Mouse (Mus musculus) forebrain, postnatal 0 days (tissue): ENCODE measurements around the gene Arhgap18. TPM values are rescaled to one million over a fixed set of nuclear protein-coding genes. Genes with fewer than 3 reads are reported as not detected.

Experiments used
- ATAC-seq: fragments of 200-750 bp; cut with Nextera tagmentation; 2 replicates; pipeline ENCODE4 v1.8.0; 2017; ENCODE audit warnings: mild to moderate bottlenecking, moderate library complexity
- DNase-seq: peaks from one replicate; pipeline ENCODE4 v3.0.0-alpha.2; 2015
- H3K27ac ChIP-seq: fragments of 300-500 bp; sonication (generic); 2 replicates; pipeline ENCODE4 v1.5.1; 2014; ENCODE audit warnings: low read depth, mild to moderate bottlenecking, antibody characterized with exemption, low read length, moderate library complexity, mixed read lengths
- H3K27me3 ChIP-seq: fragments of 300-500 bp; sonication (generic); 2 replicates; pipeline ENCODE4 v1.6.1; 2014; ENCODE audit warnings: mild to moderate bottlenecking, low read length, mixed read lengths; ENCODE audit not compliant: insufficient read depth
- H3K36me3 ChIP-seq: fragments of 300-500 bp; sonication (generic); 2 replicates; pipeline ENCODE4 v1.6.1; 2014; ENCODE audit warnings: mild to moderate bottlenecking, moderate library complexity; ENCODE audit not compliant: insufficient read depth
- H3K4me1 ChIP-seq: fragments of 300-500 bp; sonication (generic); 2 replicates; pipeline ENCODE4 v1.6.1; 2014; ENCODE audit warnings: antibody characterized with exemption; ENCODE audit not compliant: insufficient read depth
- H3K4me2 ChIP-seq: fragments of 300-500 bp; sonication (generic); 2 replicates; pipeline ENCODE4 v1.6.1; 2014; ENCODE audit warnings: low read depth, mild to moderate bottlenecking, moderate library complexity
- H3K4me3 ChIP-seq: fragments of 300-500 bp; sonication (generic); 2 replicates; pipeline ENCODE4 v1.5.1; 2014; ENCODE audit warnings: low read depth, low read length, mixed read lengths
- H3K9ac ChIP-seq: fragments of 300-500 bp; sonication (generic); 2 replicates; pipeline ENCODE4 v1.6.1; 2014; ENCODE audit warnings: mild to moderate bottlenecking
- H3K9me3 ChIP-seq: fragments of 300-500 bp; sonication (generic); 2 replicates; pipeline ENCODE4 v1.6.1; 2016; ENCODE audit warnings: low read length
- CTCF ChIP-seq: sonication (generic); IDR thresholded peaks from 2 replicates; pipeline ENCODE4 v1.5.1; 2016; ENCODE audit warnings: antibody characterized with exemption, control low read depth, low read depth
- WGBS: fragments of 180-500 bp; shearing (Covaris S2); extraction: QIAGEN DNeasy Blood & Tissue Kit; methylation state at CpG from one replicate; pipeline ENCODE4 v1.1.7; 2014; 5-methylcytosine and 5-hydroxymethylcytosine counted together
- polyA plus RNA-seq: library from polyadenylated mRNA; unstranded; fragments of >200 nt; fragmentation: Nextera tagmentation; extraction: Ambion mirVana; gene quantifications from 2 replicates; pipeline ENCODE4 v1.2.1, GENCODE M21; 2015
- total RNA-seq: library from RNA; depleted of rRNA; stranded (reverse); fragments of >200 nt; gene quantifications from 2 replicates; pipeline ENCODE4 v1.2.3, GENCODE M21; 2014

Gene Arhgap18
- total and polyA plus RNA-seq, 2 experiments from 2014 or later: 9.1 to 11.3 TPM

GRCm38 (mm10) chr10:26776443-26776842 is 23.2 kb downstream of the Arhgap18 start:
- DNase-seq (no peak), ATAC-seq (no peak)
- no peak overlapping the region for H3K27ac ChIP-seq
- H3K4me1 ChIP-seq: no peaks in the 10 kb centered on the region
- H3K36me3 ChIP-seq: no peaks in the 10 kb centered on the region
- H3K27me3 ChIP-seq: no peaks in the 10 kb centered on the region
- no peaks in the 10 kb centered on the region for H3K9me3 ChIP-seq
- TF ChIP-seq CTCF: no peak
- no peak overlapping the region for H3K4me3 ChIP-seq
- no peak overlapping the region for H3K9ac ChIP-seq
- H3K4me2 ChIP-seq: no peak overlapping the region

GRCm38 (mm10) chr10:26780581-26780980 is 27.4 kb downstream of the Arhgap18 start:
- Histone ChIP-seq H3K27me3 (no peaks in the 10 kb centered on the region), H3K36me3 (no peaks in the 10 kb centered on the region), H3K9me3 (no peaks in the 10 kb centered on the region), H3K4me2 (no peak overlapping the region), H3K4me3 (no peak overlapping the region), H3K4me1 (no peaks in the 10 kb centered on the region), H3K9ac (no peak overlapping the region), H3K27ac (no peak overlapping the region)
- no peak for DNase-seq
- no peak for ATAC-seq
- WGBS: 87% methylated on average over 3 of the region's 3 CpGs
- TF ChIP-seq CTCF: no peak

DNA sequence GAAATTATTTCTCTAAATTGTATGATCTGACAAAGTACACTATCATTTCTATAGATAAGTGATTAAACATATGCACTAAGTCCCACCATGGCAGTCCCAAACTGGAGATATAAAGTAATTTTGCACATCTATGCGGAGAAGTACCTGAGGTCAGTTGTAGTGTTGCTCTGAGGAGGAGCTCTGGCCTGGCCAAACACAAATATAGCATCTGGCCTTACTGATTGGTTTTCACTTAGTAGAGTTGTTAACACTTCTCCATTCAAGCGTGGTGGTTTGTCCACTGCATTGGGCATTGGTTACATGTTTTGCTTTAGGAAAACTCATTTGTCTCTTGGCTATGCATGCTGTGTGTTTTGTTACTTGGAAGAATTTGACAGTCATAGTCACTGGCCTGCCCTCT is 36.5 kb downstream of the Arhgap18 start:
- TF ChIP-seq CTCF: no peak
- ATAC-seq: no peak

DNA sequence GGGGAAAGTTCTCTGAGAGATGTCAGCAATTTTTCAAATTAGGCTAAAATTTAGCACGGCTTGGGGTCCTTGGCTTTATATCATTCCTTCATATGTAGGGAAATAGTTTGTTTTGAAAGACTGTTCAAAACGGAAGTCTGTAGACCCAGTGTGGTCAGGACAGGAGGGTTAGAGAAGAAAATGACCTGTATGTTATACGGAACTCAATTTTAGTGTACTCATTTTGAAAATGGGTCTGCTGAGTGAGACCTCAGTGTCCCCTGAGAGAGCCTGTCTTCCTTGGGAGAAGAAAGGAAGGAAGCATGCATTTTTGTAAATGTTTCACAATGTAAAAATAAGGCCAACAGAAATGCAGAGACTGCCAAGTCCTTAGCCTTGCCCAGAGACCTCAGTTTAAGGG is 38.6 kb downstream of the Arhgap18 start:
- 86% methylated on average over 3 of the region's 3 CpGs for WGBS
- Histone ChIP-seq H3K4me1 (no peaks in the 10 kb centered on the region; the same call in 1 of the 2 replicates), H3K9me3 (no peaks in the 10 kb centered on the region), H3K4me2 (no peak overlapping the region), H3K27me3 (no peaks in the 10 kb centered on the region), H3K36me3 (no peaks in the 10 kb centered on the region), H3K27ac (no peak overlapping the region), H3K9ac (no peak overlapping the region), H3K4me3 (no peak overlapping the region)
- no peak for ATAC-seq
- DNase-seq: no peak
- TF ChIP-seq CTCF: no peak

More for the DNA sequence above, 36.5 kb downstream of the Arhgap18 start:
- no peak overlapping the region for H3K4me3 ChIP-seq
- H3K9ac ChIP-seq: no peak overlapping the region
- H3K4me1 ChIP-seq: no peaks in the 10 kb centered on the region
- 82% methylated on average over 2 of the region's 2 CpGs for WGBS
- no peaks in the 10 kb centered on the region for H3K36me3 ChIP-seq
- no peak for DNase-seq
- no peaks in the 10 kb centered on the region for H3K9me3 ChIP-seq
- H3K27ac ChIP-seq: no peak overlapping the region
- no peaks in the 10 kb centered on the region for H3K27me3 ChIP-seq
- H3K4me2 ChIP-seq: no peak overlapping the region

GRCm38 (mm10) chr10:26793013-26793412 is 39.8 kb downstream of the Arhgap18 start:
- no peaks in the 10 kb centered on the region; the same call in 1 of the 2 replicates for H3K4me1 ChIP-seq
- no peak for TF ChIP-seq CTCF
- DNase-seq: no peak
- no peak overlapping the region for H3K9ac ChIP-seq
- no peaks in the 10 kb centered on the region for H3K9me3 ChIP-seq
- no peak overlapping the region for H3K27ac ChIP-seq
- no peak overlapping the region for H3K4me3 ChIP-seq
- ATAC-seq: no peak
- no peak overlapping the region for H3K4me2 ChIP-seq
- 90% methylated on average over 8 of the region's 8 CpGs for WGBS
- H3K27me3 ChIP-seq: no peaks in the 10 kb centered on the region
- no peaks in the 10 kb centered on the region for H3K36me3 ChIP-seq

GRCm38 (mm10) chr10:26796432-26797286 is 43.4 kb downstream of the Arhgap18 start:
- H3K9ac ChIP-seq: no peak overlapping the region
- H3K27me3 ChIP-seq: no peaks in the 10 kb centered on the region
- no peaks in the 10 kb centered on the region; the same call in 1 of the 2 replicates for H3K4me1 ChIP-seq
- TF ChIP-seq CTCF: no peak
- H3K27ac ChIP-seq: no peak overlapping the region
- H3K4me3 ChIP-seq: no peak overlapping the region
- no peak for ATAC-seq
- 56% methylated on average over 10 of the region's 10 CpGs for WGBS
- H3K36me3 ChIP-seq: no peaks in the 10 kb centered on the region
- DNase-seq: no peak
- no peak overlapping the region for H3K4me2 ChIP-seq
- no peaks in the 10 kb centered on the region for H3K9me3 ChIP-seq

DNA sequence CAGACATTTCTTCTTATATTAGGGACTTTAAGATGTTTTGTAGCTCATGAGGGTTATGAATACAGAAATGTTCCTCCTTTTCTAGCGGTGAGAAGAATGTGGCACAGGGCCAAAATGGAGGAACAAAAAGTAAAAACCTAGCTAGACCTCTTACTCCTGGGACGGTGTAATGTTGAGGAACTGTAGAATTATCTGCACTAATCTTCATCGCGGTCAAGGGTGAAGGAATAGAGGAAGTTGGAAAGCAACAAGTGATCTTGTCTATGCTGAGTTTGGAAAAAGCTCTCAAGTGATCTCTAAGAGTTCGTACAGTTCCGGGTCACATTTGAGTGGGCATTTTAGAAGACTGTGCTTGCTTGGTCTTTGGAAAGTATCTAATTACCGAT is 44.1 kb downstream of the Arhgap18 start:
- ATAC-seq: no peak
- Histone ChIP-seq H3K4me1 (no peaks in the 10 kb centered on the region; the same call in 1 of the 2 replicates), H3K27ac (no peak overlapping the region), H3K9ac (no peak overlapping the region), H3K27me3 (no peaks in the 10 kb centered on the region), H3K36me3 (no peaks in the 10 kb centered on the region), H3K4me2 (no peak overlapping the region), H3K9me3 (no peaks in the 10 kb centered on the region), H3K4me3 (no peak overlapping the region)
- 86% methylated on average over 7 of the region's 7 CpGs for WGBS
- no peak for TF ChIP-seq CTCF
- DNase-seq: no peak
